Mouse (Mus musculus): ENCODE measurements at regions not wholly inside any gene's neighbourhood (a gene's known extent, or its start where the extent isn't known, plus 50 kb on each side); places are given as distances from the start of the nearest gene placed in this dataset.

DNA sequence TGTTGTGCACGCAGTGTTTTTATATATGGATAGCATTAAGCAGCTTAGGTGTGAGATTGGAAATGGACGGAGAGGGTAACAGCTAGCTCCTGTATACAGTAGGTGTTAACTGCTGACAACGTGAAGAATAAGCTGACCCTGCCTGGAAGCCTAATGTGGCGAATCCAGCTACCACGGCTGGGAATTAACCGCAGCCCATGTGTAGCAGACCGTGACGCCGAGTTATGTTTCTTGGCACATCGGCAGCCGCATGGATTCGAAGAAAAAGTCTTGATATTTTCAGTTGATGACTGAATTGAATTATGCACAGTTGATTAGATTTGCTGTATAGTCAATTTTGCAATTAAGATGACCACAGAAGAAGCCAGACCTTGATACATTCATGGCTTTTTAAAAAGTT lies 108.6 kb upstream of the Smim15 start:
- TF ChIP-seq POLR2AphosphoS5 (IDR thresholded peaks at IDR 0.05; ENCODE audit: borderline replicate concordance, low read depth, low read length) (no peak), ZC3H11A (IDR thresholded peaks at IDR 0.05; ENCODE audit: low read depth, low read length) (no peak), USF1 (IDR thresholded peaks at IDR 0.05; ENCODE audit: low read depth, low read length) (no peak), EP300 (IDR thresholded peaks at IDR 0.05; ENCODE audit: low read depth in 1 of 2, low read length in 2 of 2) (no peak), MAZ (IDR thresholded peaks at IDR 0.05; ENCODE audit: low read depth, low read length) (no peak), MAX (IDR thresholded peaks at IDR 0.05; ENCODE audit: low read length) (no peak), POLR2A (IDR thresholded peaks at IDR 0.05; ENCODE audit: control insufficient read depth in 1 of 2, insufficient read depth in 1 of 2, low read depth in 1 of 2, low read length in 2 of 2, poor library complexity in 1 of 2) (no peak), UBTF (IDR thresholded peaks at IDR 0.05; ENCODE audit: borderline replicate concordance, insufficient read depth, low read depth, low read length) (no peak), CTCF (IDR thresholded peaks at IDR 0.05 in 2 of 3, conservative IDR thresholded peaks at IDR 0.05 in 1 of 3; ENCODE audit: control insufficient read depth in 1 of 3, insufficient read depth in 1 of 3, low read depth in 2 of 3, low read length in 3 of 3, poor library complexity in 1 of 3, severe bottlenecking in 1 of 3) (no peak)
